ENCODE assay signal across 8 mouse cellular contexts in the genomic region with DNA sequence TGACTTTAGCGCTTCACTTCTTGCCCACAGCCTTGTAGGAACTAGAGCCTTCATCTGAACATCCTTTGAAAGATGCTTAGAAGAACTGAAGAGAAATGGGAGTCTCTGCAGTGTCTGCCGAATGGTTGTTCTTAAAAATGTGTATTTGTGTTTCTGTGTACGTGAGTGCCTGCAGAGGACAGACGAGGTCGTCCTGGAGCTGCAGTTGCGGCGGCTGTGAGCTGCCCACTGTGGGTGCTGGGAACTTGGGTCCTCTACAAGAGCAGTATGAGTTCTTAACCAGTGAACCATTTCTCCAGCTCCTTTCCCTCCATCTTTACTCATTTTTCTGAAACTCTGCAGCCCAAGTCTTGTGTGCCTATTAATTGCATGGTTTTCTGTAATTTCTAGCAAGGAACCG. TPM values are rescaled to one million over a fixed set of nuclear protein-coding genes. Genes with fewer than 3 reads are reported as not detected.
DNase-seq lines count a peak whose midpoint lies in the region; ATAC-seq and TF ChIP-seq lines count a peak whose summit lies in the region.

No protein-coding gene starts in this region.

- 20% methylated on average over 8 of the region's 8 CpGs for WGBS in spleen, adult 2 months
- 28% methylated on average over 8 of the region's 8 CpGs for WGBS in intestine, embryonic 15.5 days
- 44% methylated on average over 8 of the region's 8 CpGs for WGBS in midbrain, embryonic 11.5 days

- peak; percentile 7 to 8 for DNase-seq in adrenal gland, postnatal 36 days
- DNase-seq in adrenal gland, adult 8-10 months = no peak
- DNase-seq in spleen, adult 2 months (ENCODE audit: low read depth in 1 of 2, low spot score in 2 of 2) = no peak
- DNase-seq in spleen, postnatal 14 days (ENCODE audit: low spot score in 2 of 2) = no peak
- peak; percentile 84 for DNase-seq in midbrain, embryonic 11.5 days (ENCODE audit: low spot score, missing footprints)
- no peak for DNase-seq in frontal cortex, postnatal 25 days (ENCODE audit: low spot score in 2 of 2)
- DNase-seq in urinary bladder, adult 18-20 months (ENCODE audit: low spot score in 2 of 2) = no peak

- H3K9me3 ChIP-seq in intestine, embryonic 15.5 days = no peaks in the 10 kb centered on the region
- no peaks in the 10 kb centered on the region for H3K9me3 ChIP-seq in midbrain, embryonic 11.5 days (ENCODE audit: control insufficient read depth, low read length)

- TF ChIP-seq POLR2A in spleen, adult 2 months (IDR thresholded peaks at IDR 0.05; ENCODE audit: low read depth, low read length) = no peak

- peak overlapping the region; percentile 73 for H3K9ac ChIP-seq in intestine, embryonic 15.5 days
- peak overlapping the region; percentile 97 for H3K9ac ChIP-seq in midbrain, embryonic 11.5 days (ENCODE audit: low read length)

- 0 out of 2 replicates have a peak overlapping the region, but pooled peaks have one; percentile 0 for H3K27ac ChIP-seq in spleen, adult 2 months (ENCODE audit: insufficient read depth, low read length)
- H3K27ac ChIP-seq in intestine, embryonic 15.5 days = 0 out of 2 replicates have a peak overlapping the region, but pooled peaks have one; percentile 44
- no peak overlapping the region for H3K27ac ChIP-seq in midbrain, embryonic 11.5 days (ENCODE audit: low read depth, low read length)

- no peaks in the 10 kb centered on the region for H3K27me3 ChIP-seq in spleen, adult 2 months (ENCODE audit: control insufficient read depth, insufficient read depth, low read length)
- no peaks in the 10 kb centered on the region for H3K27me3 ChIP-seq in intestine, embryonic 15.5 days (replicated peaks)
- H3K27me3 ChIP-seq in midbrain, embryonic 11.5 days (ENCODE audit: control insufficient read depth, insufficient read depth, low read length) = no peaks in the 10 kb centered on the region

- peak overlapping the region; percentile 84 for H3K4me2 ChIP-seq in intestine, embryonic 15.5 days (replicated peaks)
- H3K4me2 ChIP-seq in midbrain, embryonic 11.5 days = peak overlapping the region; percentile 71

- TF ChIP-seq CTCF in spleen, adult 2 months (IDR thresholded peaks at IDR 0.05; ENCODE audit: extremely low read depth, insufficient read depth, insufficient read length, insufficient replicate concordance) = no peak

- peak overlapping the region; percentile 82 for H3K4me3 ChIP-seq in spleen, adult 2 months (ENCODE audit: extremely low read depth, insufficient read depth, insufficient read length)
- peak overlapping the region; percentile 94 for H3K4me3 ChIP-seq in intestine, embryonic 15.5 days (replicated peaks)
- H3K4me3 ChIP-seq in midbrain, embryonic 11.5 days (ENCODE audit: low read depth, low read length) = peak overlapping the region; percentile 87

- H3K4me1 ChIP-seq in spleen, adult 2 months (ENCODE audit: control insufficient read depth, insufficient read depth, insufficient read length) = no peaks in the 10 kb centered on the region
- H3K4me1 ChIP-seq in intestine, embryonic 15.5 days (replicated peaks) = no peaks in the 10 kb centered on the region
- H3K4me1 ChIP-seq in midbrain, embryonic 11.5 days (ENCODE audit: control insufficient read depth, insufficient read depth, low read length) = peaks cover 4% of the 10 kb centered on the region; the same call in 1 of the 2 replicates

- ATAC-seq in intestine, embryonic 15.5 days = peak; percentile 42
- ATAC-seq in midbrain, embryonic 11.5 days (ENCODE audit: low FRiP score) = peak; percentile 26

- no peaks in the 10 kb centered on the region for H3K36me3 ChIP-seq in spleen, adult 2 months (ENCODE audit: control insufficient read depth, insufficient read depth, low read length)
- H3K36me3 ChIP-seq in intestine, embryonic 15.5 days = no peaks in the 10 kb centered on the region
- no peaks in the 10 kb centered on the region for H3K36me3 ChIP-seq in midbrain, embryonic 11.5 days (ENCODE audit: control insufficient read depth, insufficient read depth, low read length)

RNA-seq across cellular contexts. Expression of gene Nanp, which starts 0.5 kb away (rescaled TPM):
- total RNA-seq in adrenal gland, postnatal 36 days (2021) = 10 to 100 TPM in 1 of 2 experiments, 1 to 10 TPM in 1; 8.7 to 11.1 TPM
- 10 to 100 TPM; 10.8 to 17.5 (median 17.0) TPM for total RNA-seq in adrenal gland, adult 8-10 months (2022)
- 1.5 and 1.6 TPM in 2 replicates for polyA plus RNA-seq in spleen, adult 2 months (2012; rRNA removed)
- polyA plus RNA-seq in intestine, embryonic 15.5 days (2015; fragmentation: Nextera tagmentation; extraction: Ambion mirVana) = 53.8 and 61.2 TPM in 2 replicates
- polyA plus RNA-seq in midbrain, embryonic 11.5 days (2014; fragmentation: Nextera tagmentation; extraction: Ambion mirVana) = 52.4 and 58.9 TPM in 2 replicates

RNA-seq across cellular contexts. Expression of gene Ninl, which starts 0.5 kb away (rescaled TPM):
- 10 to 100 TPM; 15.4 to 24.7 TPM for total RNA-seq in adrenal gland, postnatal 36 days (2021)
- total RNA-seq in adrenal gland, adult 8-10 months (2022) = 10 to 100 TPM; 22.3 to 36.1 (median 28.0) TPM
- polyA plus RNA-seq in spleen, adult 2 months (2012; rRNA removed) = 1.8 and 2.1 TPM in 2 replicates
- 6.5 and 6.7 TPM in 2 replicates for polyA plus RNA-seq in intestine, embryonic 15.5 days (2015; fragmentation: Nextera tagmentation; extraction: Ambion mirVana)
- polyA plus RNA-seq in midbrain, embryonic 11.5 days (2014; fragmentation: Nextera tagmentation; extraction: Ambion mirVana) = 11.2 and 11.6 TPM in 2 replicates

RNA-seq across cellular contexts. Expression of gene Gm14151, which starts 52.4 kb away (rescaled TPM):
- not detected for total RNA-seq in adrenal gland, postnatal 36 days (2021)
- not detected for total RNA-seq in adrenal gland, adult 8-10 months (2022)
- not detected in 2 replicates for polyA plus RNA-seq in spleen, adult 2 months (2012; rRNA removed)
- polyA plus RNA-seq in intestine, embryonic 15.5 days (2015; fragmentation: Nextera tagmentation; extraction: Ambion mirVana) = not detected in 2 replicates
- polyA plus RNA-seq in midbrain, embryonic 11.5 days (2014; fragmentation: Nextera tagmentation; extraction: Ambion mirVana) = not detected in 2 replicates

RNA-seq across cellular contexts. Expression of gene Gm14147, which starts 58.3 kb away (rescaled TPM):
- not detected for total RNA-seq in adrenal gland, postnatal 36 days (2021)
- not detected for total RNA-seq in adrenal gland, adult 8-10 months (2022)
- not detected in 2 replicates for polyA plus RNA-seq in spleen, adult 2 months (2012; rRNA removed)
- polyA plus RNA-seq in intestine, embryonic 15.5 days (2015; fragmentation: Nextera tagmentation; extraction: Ambion mirVana) = not detected in 2 replicates
- not detected in 2 replicates for polyA plus RNA-seq in midbrain, embryonic 11.5 days (2014; fragmentation: Nextera tagmentation; extraction: Ambion mirVana)

Comparison
In these comparisons a context has a peak if more than half of its experiments do, and no peak if none do; other contexts are left out.
1. DNase-seq: peak in adrenal gland, postnatal 36 days (2 of 2) and midbrain, embryonic 11.5 days (single experiment); none in adrenal gland, adult 8-10 months (single experiment), spleen, adult 2 months (0 of 2), spleen, postnatal 14 days (0 of 2), frontal cortex, postnatal 25 days (0 of 2) and urinary bladder, adult 18-20 months (0 of 2).
2. RNA of gene Nanp, which starts 0.5 kb away (polyA plus RNA-seq): 53.8 to 61.2 TPM in intestine, embryonic 15.5 days and 52.4 to 58.9 TPM in midbrain, embryonic 11.5 days; 1.5 to 1.6 TPM in spleen, adult 2 months; every median in the first group is over 10 times any median in the second.
3. Peak in every context shown above with its lines, with median percentiles within 50 percentile points of each other: H3K4me3 ChIP-seq.